Mouse (Mus musculus): ENCODE measurements around the gene Rhof.
A peak's percentile ranks its signal among the peaks of the same experiment; 100 is the strongest.

Gene Rhof

DNA sequence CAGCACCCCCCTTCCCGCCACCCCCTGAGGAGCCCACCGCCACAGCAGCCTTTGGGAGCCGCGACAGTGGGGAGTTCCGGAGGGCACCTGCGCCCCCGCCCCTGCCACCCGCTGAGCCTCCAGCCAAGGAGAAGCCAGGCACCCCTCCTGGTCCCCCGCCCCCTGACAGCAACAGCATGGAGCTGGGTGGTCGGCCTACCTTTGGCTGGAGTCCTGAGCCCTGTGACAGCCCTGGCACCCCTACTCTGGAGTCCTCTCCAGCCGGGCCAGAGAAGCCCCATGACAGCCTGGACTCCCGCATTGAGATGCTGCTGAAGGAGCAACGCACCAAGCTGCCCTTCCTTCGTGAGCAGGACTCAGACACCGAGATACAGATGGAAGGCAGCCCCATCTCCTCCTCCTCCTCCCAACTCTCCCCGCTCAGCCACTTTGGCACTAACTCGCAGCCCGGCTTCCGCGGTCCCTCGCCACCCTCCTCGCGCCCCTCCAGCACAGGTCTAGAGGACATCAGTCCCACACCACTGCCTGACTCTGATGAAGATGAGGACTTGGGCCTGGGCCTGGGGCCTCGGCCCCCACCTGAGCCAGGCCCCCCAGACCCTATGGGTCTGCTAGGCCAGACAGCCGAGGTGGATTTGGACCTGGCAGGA, 15.7 kb upstream of the Rhof start:
- DNase-seq (ENCODE audit: low read depth, low spot score), result no peak

GRCm38 (mm10) chr5:123147569-123147968, 15.1 kb upstream of the Rhof start:
- DNase-seq (ENCODE audit: low read depth, low spot score), result no peak

- no peak for DNase-seq (ENCODE audit: low read depth, low spot score)
Observed at GRCm38 (mm10) chr5:123146357-123146756, 13.9 kb upstream of the Rhof start.

GRCm38 (mm10) chr5:123144746-123145590, 12.5 kb upstream of the Rhof start:
- DNase-seq (ENCODE audit: low read depth, low spot score), result peak; percentile 73

GRCm38 (mm10) chr5:123143971-123144745, 11.7 kb upstream of the Rhof start:
- DNase-seq (ENCODE audit: low read depth, low spot score), result peak; percentile 43

GRCm38 (mm10) chr5:123143251-123143970, 10.9 kb upstream of the Rhof start:
- DNase-seq (ENCODE audit: low read depth, low spot score), result peak; percentile 51

DNA sequence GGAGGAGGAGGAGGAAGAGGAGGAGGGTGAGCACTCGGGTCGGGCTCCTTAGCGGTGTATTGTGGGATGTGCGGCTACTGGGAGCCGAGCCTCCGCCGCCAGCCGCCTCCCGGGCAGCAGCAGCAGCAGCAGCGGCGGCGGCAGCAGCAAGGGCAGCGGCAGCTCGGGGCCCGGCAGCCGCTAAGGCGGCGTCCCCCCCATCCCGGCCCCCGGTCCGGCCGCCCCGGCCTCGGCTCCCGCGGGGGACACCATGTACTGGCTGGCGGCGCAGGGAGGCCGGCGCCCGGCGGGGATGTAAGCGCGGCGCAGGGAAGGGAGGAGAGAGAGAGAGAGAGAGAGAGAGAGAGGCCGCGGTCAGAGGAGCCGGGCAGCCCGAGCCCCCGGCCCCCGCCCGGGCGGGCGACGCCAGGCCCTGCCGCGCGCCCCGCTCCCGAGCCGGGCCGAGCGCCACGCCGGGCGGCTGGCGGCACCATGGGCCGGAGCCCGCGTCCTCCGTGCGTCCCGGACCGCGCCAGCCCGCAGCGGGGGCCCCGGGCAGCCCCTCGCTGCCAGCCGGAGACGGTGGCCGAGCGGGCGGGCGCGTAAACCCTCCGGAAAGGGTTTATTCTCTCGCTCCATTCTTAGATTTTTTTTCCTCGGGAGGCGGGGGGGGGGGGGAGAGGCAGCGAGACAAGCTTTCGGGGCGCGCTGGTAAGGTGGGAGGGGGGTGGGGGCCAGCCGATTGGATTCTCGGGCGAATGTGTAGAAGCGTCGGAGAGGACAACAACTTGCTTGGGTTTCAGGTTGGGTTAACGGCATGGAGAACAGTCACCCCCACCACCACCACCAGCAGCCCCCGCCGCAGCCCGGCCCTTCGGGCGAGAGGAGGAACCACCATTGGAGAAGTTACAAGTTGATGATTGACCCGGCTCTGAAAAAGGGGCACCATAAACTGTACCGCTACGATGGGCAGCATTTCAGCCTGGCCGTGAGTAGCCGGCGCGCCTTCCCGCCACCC, 10.0 kb upstream of the Rhof start, which contains the start of gene Setd1b:
Gene Setd1b, plus strand, starts transcription at position 33 of the 997 bp plus-strand sequence.
- DNase-seq (ENCODE audit: low read depth, low spot score), result peak; percentile 74

- peak; percentile 61 for DNase-seq (ENCODE audit: low read depth, low spot score)
Observed at GRCm38 (mm10) chr5:123141555-123142160, 9.2 kb upstream of the Rhof start.

DNA sequence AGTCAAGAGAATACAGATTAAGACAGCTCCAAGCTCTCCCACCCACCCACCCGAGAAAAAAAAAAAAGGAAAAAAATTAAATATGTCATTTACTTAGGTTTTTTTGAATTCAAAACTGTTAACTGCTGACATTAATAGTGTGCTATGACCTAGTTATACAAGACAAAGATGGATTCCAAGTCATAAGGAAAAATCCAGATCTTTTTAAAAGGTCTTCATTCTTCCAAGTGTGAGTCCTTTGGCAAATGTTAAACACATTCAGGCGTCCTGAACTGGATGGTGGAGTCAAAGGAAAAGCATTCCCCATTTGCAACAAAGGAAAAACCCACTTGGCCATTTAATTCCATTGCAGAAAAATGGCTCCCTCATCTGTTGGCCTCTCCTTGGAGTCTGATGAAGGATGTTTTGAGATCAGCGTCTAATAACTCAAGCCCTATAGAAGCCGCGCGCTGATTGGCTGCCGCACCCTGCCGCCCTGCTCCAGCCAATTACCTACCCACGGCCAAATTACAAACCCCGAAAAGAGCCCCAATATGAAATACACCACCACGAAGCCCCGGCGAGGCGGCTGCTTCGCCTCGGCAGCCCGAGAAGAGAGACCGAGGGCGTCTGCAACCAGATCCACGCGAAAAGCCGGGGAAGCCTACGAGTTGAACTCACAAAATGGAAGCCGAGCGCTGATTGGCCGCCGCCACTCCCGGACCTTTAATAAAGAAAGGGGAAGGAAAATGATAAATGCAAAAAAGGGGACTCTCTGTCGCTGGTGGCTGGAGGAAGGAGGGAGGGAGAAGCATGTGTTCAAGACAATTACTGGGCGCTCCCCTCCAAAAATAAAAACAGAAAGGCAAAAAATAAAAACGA, 8.4 kb upstream of the Rhof start:
- peak; percentile 92 for DNase-seq (ENCODE audit: low read depth, low spot score)

- DNase-seq (ENCODE audit: low read depth, low spot score), result peak; percentile 60
Observed at GRCm38 (mm10) chr5:123139722-123140627, 7.5 kb upstream of the Rhof start.

DNA sequence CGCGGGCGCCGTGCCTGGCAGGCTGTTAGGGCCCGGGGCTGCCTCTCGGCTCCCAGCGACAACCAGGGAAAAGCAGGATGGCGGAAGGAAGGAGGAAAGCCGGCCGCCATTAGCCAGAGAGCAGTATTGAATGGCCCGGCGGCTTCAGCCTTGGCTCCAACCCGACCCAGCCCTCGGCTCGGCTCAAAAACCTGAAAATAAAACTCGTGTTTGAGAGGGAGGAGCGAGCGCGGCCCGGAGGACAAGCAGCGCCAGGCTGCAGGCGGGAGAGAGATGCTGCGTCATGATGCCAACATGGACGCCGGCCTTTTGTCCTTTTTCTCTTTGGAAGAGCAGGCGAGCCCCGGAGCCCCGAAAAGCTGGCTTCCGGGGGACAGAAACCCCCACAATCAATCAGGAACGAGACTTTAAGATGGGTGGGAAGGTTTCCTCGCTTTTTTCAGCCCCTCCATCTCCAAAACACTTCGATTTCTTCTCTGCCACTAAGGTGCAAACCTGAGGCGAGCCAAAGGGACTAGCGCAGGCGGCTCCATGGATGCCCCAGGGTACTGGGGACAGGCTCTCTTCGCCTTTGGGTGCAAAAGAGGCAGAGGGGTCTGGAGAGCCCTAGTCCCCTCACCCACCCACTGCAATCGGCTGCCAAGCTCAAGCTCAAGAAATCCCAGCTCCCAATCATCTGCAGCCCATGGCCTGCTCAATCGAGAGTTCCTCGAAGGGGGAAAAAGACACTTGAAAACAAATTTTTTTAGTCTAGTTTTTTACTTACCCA, 6.6 kb upstream of the Rhof start:
- DNase-seq (ENCODE audit: low read depth, low spot score), result peak; percentile 83

GRCm38 (mm10) chr5:123138230-123138911, 5.9 kb upstream of the Rhof start:
- peak; percentile 56 for DNase-seq (ENCODE audit: low read depth, low spot score)

DNA sequence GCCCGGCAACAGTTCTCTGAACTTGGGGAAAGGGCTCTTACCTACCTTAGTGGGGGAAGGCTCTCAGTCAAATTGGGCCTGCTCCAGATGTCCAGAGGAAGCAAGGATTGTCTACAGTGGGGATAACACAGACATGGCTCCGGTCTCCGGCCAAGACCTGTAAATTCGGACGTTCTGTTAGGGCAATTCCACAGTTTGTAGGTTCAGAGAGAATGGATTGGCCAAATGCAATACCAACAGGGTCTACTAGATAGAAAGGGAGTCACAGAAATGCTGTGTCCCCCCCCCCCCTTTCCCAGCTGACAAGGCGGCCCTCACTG, 5.4 kb upstream of the Rhof start:
- no peak for DNase-seq (ENCODE audit: low read depth, low spot score)

GRCm38 (mm10) chr5:123137044-123137909, 4.8 kb upstream of the Rhof start:
- DNase-seq (ENCODE audit: low read depth, low spot score), result peak; percentile 73

DNA sequence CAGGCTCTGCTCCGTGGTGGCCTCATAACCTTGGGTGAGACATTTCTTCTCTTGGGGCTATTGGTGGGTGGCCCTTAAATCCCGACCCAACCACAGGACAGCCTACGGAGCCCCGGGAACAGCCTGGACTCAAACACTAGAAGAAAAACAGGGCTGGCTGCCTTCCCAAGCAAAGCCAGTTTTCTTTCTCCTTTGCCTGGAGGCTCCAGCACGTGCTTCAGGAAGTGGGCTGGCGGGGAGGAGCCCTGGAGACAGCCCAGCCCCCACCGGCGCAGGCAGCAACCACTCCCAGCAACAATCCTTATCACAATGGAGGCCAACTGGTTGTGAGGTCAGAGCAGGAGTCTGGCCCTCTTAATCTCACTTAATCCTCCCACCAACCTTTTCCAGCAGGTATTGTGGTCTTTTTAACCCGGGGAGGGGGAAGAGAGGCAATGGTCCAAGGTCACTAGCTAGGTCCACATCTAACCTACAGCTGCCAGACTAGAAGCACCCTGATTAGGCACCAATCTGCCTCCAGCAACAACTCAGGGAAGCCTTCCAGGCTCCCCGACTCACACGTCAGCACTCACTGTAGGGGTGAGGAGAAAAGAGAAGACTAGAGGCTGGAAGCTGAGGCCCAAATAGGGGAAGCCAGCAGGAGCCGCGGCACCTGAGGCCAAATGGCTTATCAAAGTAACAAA, 4.0 kb upstream of the Rhof start:
- peak; percentile 67 for DNase-seq (ENCODE audit: low read depth, low spot score)
